Mouse (Mus musculus) ES-Bruce4 (cell line): Measurements from ENCODE around the gene Mpped1. TPM values are rescaled to one million over a fixed set of nuclear protein-coding genes. Genes with fewer than 3 reads are reported as not detected.

Experiments
- H3K27ac ChIP-seq: 2 replicates; pipeline ENCODE4 v1.5.1; 2012; ENCODE audit warnings: low read length, inconsistent platforms; ENCODE audit not compliant: insufficient read depth
- H3K27me3 ChIP-seq: 2 replicates; pipeline ENCODE4 v1.6.1; 2012; ENCODE audit warnings: mild to moderate bottlenecking, low read length, inconsistent platforms; ENCODE audit not compliant: control insufficient read depth, poor library complexity, insufficient read depth, severe bottlenecking
- H3K36me3 ChIP-seq: 2 replicates; pipeline ENCODE4 v1.6.1; 2012; ENCODE audit warnings: inconsistent platforms, mild to moderate bottlenecking, low read length, moderate library complexity; ENCODE audit not compliant: control insufficient read depth, poor library complexity, insufficient read depth, severe bottlenecking
- H3K4me1 ChIP-seq: one replicate; pipeline ENCODE4 v1.8.1; 2011; ENCODE audit warnings: low read length; ENCODE audit not compliant: control insufficient read depth, insufficient read depth
- H3K4me3 ChIP-seq: 2 replicates; pipeline ENCODE4 v1.5.1; 2011; ENCODE audit warnings: low read depth, mild to moderate bottlenecking, low read length
- H3K9ac ChIP-seq: 2 replicates; pipeline ENCODE4 v1.6.1; 2012; ENCODE audit warnings: low read depth, mild to moderate bottlenecking, inconsistent platforms; ENCODE audit not compliant: poor library complexity, severe bottlenecking
- H3K9me3 ChIP-seq: replicated peaks from 2 replicates; pipeline ENCODE4 v1.6.1; 2012; ENCODE audit warnings: mild to moderate bottlenecking, low read length, inconsistent platforms; ENCODE audit not compliant: control insufficient read depth, poor library complexity, insufficient read depth, severe bottlenecking
- CTCF ChIP-seq: IDR thresholded peaks from one replicate; pipeline ENCODE4 v1.8.1; 2011; ENCODE audit warnings: low read depth, low read length
- EP300 ChIP-seq: IDR thresholded peaks from 2 replicates; pipeline ENCODE4 v1.6.1; 2011; ENCODE audit warnings: low read depth, low read length; ENCODE audit not compliant: insufficient read depth
- POLR2A ChIP-seq: IDR thresholded peaks from one replicate; pipeline ENCODE4 v1.8.1; 2011; ENCODE audit warnings: low read length; ENCODE audit not compliant: insufficient read depth
- polyA plus RNA-seq: library from polyadenylated mRNA; stranded (reverse); fragments of >200 nt; gene quantifications from 2 replicates; pipeline ENCODE4 v1.2.4, GENCODE M21; 2011; ENCODE audit warnings: low read depth; ENCODE audit not compliant: missing spikeins, insufficient read depth, insufficient read length

Mpped1 gene
- polyA plus RNA-seq, 1 experiment: 0.75 TPM

- Histone ChIP-seq H3K9me3 (no peaks in the 10 kb centered on the region), H3K36me3 (no peaks in the 10 kb centered on the region), H3K27ac (no peak overlapping the region), H3K9ac (peak overlapping the region; percentile 79), H3K27me3 (peaks cover 9% of the 10 kb centered on the region), H3K4me1 (no peaks in the 10 kb centered on the region), H3K4me3 (peak overlapping the region; percentile 35)
- TF ChIP-seq CTCF (no peak), EP300 (no peak), POLR2A (no peak)
These were observed 831 bp downstream of the Mpped1 start for GRCm38 (mm10) chr15:83779855-83780740.

DNA sequence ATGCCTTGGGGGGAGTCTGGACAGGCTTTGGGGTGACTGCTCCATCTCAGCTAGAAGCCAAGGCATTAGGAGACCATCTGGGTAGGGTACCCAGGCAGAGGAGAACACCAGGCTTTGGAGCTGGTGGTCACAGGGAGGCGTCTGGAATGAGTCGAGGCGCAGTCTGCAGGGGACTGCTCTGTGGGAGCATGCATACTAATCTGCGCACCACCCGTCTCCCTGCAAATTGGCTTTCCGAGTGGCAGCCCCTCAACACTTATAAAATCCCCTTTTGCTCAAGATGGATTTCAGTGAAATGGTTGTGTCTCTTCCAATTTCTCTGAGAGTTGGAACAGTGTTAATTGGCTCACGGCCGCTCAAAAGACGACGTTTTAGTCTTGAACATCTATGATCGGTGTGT, 2.0 kb downstream of the Mpped1 start:
- peaks cover 9% of the 10 kb centered on the region for H3K27me3 ChIP-seq
- H3K27ac ChIP-seq: no peak overlapping the region
- no peak overlapping the region for H3K9ac ChIP-seq
- H3K4me1 ChIP-seq: no peaks in the 10 kb centered on the region
- H3K9me3 ChIP-seq: no peaks in the 10 kb centered on the region
- no peaks in the 10 kb centered on the region for H3K36me3 ChIP-seq
- TF ChIP-seq EP300: no peak
- TF ChIP-seq POLR2A: no peak
- no peak for TF ChIP-seq CTCF
- H3K4me3 ChIP-seq: no peak overlapping the region

DNA sequence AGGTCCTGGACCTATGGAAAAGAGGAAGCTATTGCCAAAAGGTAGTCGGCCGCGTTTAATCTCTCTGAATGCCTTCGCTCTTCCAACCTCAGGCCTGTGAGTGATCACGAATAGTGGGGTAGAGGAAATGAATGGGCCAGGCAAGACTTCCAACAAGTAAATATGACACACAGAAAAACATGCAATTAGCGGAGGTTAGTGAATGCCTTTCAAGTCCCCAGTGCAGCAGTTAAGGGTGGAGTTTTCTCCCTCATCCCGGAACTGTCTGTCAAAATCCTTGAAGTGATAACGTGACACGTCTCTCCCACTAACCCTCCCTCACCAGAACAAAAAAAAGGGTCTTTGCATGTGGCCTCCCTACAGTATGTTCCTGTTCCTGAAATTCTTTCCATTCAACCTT, 3.0 kb downstream of the Mpped1 start:
- Histone ChIP-seq H3K9me3 (no peaks in the 10 kb centered on the region), H3K27me3 (peaks cover 9% of the 10 kb centered on the region), H3K36me3 (no peaks in the 10 kb centered on the region), H3K4me1 (no peaks in the 10 kb centered on the region), H3K9ac (no peak overlapping the region), H3K4me3 (no peak overlapping the region), H3K27ac (no peak overlapping the region)
- TF ChIP-seq POLR2A (no peak), CTCF (no peak), EP300 (no peak)

- Histone ChIP-seq H3K36me3 (no peaks in the 10 kb centered on the region), H3K4me1 (no peaks in the 10 kb centered on the region), H3K4me3 (no peak overlapping the region), H3K9me3 (no peaks in the 10 kb centered on the region), H3K9ac (no peak overlapping the region), H3K27me3 (peaks cover 5% of the 10 kb centered on the region), H3K27ac (no peak overlapping the region)
- TF ChIP-seq CTCF (no peak), EP300 (no peak), POLR2A (no peak)
These were observed 5.5 kb downstream of the Mpped1 start for GRCm38 (mm10) chr15:83784772-83785171.

DNA sequence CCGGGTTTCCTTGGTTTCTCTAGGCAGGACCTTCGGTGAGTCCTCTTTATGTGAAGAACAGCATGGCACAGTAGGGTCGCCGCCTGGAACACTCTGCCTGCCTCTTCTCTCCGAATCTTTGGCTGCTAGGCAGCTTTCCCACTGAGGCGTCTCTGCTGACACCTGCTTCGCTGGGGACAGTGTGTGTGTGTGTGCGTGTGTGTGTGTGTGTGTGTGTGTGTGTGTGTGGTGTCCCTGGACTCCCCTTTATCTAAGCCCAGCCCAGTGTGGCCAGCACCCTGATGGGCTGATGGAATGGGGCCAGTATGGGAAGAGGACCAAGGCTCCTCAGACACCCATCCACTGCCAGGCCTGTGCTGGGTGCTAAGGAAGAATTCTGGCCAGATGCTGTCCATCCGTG, 9.8 kb downstream of the Mpped1 start:
- TF ChIP-seq POLR2A: no peak
- TF ChIP-seq CTCF: no peak
- no peak for TF ChIP-seq EP300
- Histone ChIP-seq H3K27ac (no peak overlapping the region), H3K9me3 (no peaks in the 10 kb centered on the region), H3K4me3 (no peak overlapping the region), H3K9ac (no peak overlapping the region), H3K27me3 (no peaks in the 10 kb centered on the region), H3K36me3 (no peaks in the 10 kb centered on the region), H3K4me1 (no peaks in the 10 kb centered on the region)

DNA sequence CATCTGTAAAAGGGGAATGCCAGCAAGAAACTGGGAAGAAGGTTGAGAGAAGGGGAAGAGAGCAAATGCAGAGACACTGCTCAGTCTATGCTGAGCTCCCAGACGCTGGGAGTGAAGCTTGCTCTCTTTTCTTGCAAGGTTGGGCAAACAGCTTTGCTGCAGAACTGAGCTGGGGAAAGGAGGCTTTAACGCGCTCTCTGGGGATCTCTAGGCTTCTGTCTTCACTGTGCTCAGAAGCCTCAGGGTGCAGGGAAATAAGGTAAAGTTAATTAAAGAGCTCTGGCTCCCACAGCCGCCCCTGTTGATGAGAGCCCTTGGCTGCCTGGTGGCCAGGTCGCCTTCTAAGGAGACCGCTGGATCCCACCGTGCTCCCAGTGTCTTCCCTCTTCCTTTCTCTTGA, 17.7 kb downstream of the Mpped1 start:
- H3K36me3 ChIP-seq: no peaks in the 10 kb centered on the region
- H3K27me3 ChIP-seq: no peaks in the 10 kb centered on the region
- no peaks in the 10 kb centered on the region for H3K9me3 ChIP-seq
- no peak overlapping the region for H3K4me3 ChIP-seq
- H3K4me1 ChIP-seq: no peaks in the 10 kb centered on the region
- H3K9ac ChIP-seq: no peak overlapping the region
- TF ChIP-seq CTCF (no peak), EP300 (no peak), POLR2A (no peak)
- no peak overlapping the region for H3K27ac ChIP-seq
